Mouse (Mus musculus) thymus, postnatal 0 days (tissue): ENCODE results near the gene Kcnh2. TPM values are rescaled to one million over a fixed set of nuclear protein-coding genes. Genes with fewer than 3 reads are reported as not detected.
A peak's percentile ranks its signal among the peaks of the same experiment; 100 is the strongest.
"Not testable (repeated sequence)": the region's sequence is repeated elsewhere in the genome, so short reads cannot be mapped to it uniquely, and the experiment has no call there.

Experiments used
- DNase-seq: peaks from one replicate; pipeline ENCODE4 v3.0.0-alpha.2; 2015; ENCODE audit warnings: low spot score
- polyA plus RNA-seq: library from polyadenylated mRNA; unstranded; fragments of >200 nt; fragmentation: Nextera tagmentation; extraction: Ambion mirVana; gene quantifications from 2 replicates; pipeline ENCODE4 v1.2.1, GENCODE M21; 2015

Kcnh2 gene
- 5.3 and 7.2 TPM in 2 replicates for polyA plus RNA-seq

DNA sequence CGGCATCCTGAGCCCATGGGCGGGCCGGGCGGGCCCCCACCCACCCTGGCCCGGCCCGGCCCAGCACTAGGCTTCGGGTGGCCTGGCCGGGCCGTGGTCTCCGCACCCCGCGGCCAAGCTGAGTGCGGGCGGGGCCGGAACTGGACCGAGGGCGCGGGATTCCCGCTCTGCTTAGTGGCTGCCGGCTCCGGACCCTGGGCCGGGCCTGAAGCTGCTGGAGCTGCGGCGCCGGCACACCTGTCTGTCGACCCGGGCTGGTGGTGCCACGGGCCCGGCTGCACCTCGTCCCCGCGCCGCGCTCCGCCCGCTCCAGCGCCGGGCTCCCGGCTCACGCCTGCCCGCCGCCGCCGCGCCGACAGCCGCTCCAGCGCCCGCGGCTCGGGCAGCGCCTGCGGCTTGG, at the start of gene Kcnh2:
Kcnh2 (minus strand) TSS at position 327 of the 400 bp plus-strand sequence.
- DNase-seq: no peak

DNA sequence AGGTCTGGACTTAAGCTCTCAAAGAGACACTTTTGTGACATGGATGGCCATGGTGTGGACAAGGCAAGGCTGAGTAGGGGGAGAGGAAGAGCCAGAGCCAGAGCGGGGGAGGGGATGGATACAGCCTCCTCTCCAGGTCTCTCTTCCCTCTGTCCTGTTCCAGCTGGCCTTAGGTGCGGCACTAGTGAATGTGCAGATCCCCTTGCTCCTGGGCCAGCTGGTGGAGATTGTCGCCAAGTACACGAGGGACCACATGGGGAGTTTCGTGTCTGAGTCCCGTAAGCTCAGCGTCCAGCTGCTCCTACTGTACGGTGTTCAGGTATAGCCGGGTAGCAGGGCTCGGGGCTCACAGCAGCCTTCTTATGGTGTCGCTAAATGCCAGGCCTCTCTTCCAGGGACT, 49.0 kb upstream of the Kcnh2 start:
- DNase-seq: no peak

DNA sequence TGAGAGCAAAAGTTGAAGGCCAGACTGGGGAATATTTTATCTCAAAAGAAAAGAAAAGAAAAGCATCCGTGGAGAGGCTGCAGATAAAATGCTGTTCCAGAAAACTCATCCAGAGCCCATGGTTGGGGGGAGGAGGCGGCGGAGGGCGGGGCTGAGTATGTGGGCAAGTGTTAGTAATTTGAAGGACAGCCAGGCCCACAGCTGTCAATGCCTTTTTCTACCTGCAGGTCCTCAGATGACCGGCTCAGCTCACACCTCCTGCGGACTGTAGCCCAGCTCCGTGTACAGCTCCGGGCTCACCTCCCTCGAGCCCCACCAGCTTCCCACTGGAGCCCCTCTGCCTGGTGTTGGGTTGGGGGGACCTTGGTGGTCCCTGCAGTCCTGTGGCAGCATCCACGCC, 48.3 kb upstream of the Kcnh2 start:
- DNase-seq: no peak

DNA sequence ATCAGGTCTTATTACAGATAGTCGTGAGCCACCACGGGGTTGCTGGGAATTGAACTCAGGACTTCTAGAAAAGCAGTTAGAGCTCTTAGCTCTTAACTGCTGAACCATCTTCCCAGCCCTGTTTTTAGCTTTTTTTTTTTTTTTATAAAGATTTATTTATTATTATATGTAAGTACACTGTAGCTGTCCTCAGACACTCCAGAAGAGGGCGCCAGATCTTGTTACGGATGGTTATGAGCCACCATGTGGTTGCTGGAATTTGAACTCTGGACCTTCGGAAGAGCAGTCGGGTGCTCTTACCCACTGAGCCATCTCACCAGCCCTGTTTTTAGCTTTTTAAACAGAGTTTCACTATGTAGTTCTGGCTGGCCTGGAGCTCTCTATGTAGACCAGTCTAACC, 44.9 kb upstream of the Kcnh2 start:
- DNase-seq: not testable (repeated sequence)

DNA sequence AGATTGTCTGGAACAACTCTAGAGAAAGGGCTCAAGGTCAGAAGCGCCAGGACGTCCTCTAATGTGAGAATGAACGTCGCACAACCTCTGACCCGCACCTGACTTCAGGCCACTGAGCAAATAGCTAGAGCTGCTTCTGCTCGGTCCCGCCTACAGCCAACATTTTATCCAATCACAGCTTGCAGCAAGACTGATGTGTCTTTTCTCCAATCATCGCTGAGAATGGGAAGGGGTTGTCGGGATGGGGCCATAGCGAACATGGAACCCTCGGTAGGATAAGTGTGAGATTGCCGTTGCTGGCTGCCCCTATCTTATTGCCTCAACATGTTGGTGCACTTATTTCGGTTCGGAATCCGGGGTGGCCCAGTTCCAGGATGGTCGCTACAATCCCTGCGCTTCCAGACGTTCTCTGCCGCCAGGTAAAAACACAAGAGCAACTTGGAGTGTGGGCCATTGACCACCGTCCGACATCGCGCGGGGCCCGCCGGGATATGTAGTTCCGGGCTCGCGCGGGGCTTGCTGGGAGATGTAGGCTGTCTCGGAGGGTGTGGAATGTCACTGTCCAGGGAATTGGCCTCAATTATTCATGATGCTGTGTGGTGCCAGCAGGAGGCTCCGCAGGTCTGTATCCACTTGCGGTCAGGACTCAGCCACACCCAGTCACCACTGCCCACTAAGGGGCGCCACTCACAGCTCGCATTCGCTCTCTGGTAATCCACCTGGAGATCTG, 42.9 kb upstream of the Kcnh2 start:
- peak; percentile 94 for DNase-seq

DNA sequence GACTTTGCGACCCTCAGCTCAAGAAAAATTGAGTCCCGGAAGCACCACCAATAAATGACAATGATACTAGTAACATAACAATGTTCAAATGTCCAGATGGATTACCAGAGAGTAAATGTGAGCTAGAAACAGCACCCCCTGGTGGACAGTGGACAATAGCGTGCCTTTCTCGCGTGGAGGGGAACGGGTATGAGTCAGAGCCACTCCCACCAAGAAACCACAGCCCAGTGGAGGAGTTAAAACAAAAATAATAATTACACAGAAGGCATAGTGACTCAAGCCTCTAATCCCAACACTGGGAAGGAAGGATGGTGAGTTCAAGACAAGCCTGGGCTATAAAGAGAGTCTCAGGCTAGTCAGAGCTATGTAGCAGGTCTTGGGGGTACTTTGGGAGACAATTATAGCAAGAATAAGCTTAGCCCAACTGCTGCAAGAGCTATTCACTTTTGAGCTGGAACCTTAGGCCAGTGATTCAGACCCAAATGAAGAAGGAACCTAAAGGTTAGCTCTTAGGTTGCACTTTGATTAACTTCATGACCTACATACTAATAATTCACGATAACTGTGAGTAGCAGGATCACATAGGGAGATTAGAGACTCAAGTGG, 42.1 kb upstream of the Kcnh2 start, which contains the start of gene Abcb8:
Abcb8 (plus strand) TSS at position 272 of the 606 bp plus-strand sequence.
- peak; percentile 85 for DNase-seq

DNA sequence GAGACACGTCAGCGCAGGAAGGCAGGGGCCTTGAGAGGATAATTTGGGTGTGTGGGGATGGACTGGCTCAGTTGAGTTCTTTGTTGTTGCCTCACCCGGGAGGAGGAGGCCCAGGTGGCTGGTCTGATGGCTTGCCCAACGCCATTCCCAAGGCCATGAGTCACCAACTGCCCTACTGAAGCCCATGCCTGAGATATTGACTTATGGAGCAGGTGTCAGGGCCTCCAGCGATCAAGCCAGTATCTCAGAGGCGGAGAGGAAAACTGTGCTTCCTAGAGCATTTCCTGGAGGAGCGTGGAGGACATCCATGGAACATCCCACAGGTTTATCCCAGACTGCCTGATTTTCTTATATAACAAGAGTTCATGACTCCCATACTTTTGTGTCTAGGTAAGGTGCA, 41.3 kb upstream of the Kcnh2 start:
- DNase-seq: no peak

DNA sequence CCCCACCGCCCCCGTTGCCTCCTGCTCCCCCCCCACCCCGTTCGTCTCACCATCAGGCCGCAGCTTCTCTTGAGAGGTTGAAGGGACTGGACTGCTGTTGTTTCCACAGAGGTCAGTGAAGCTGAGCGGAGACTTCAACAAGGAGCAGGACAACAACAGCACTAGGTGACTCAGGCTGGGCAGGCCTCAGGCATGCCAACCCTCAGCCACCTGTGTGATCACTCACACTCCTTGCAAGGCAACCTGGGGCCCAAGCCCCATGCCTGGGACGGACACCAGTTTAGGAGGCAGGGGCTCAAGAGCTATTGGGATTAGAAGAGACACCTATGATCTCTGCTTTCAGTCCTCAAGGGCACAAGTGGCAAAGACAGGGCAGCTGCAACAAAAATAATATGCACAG, 40.5 kb upstream of the Kcnh2 start, which contains the start of gene Atg9b:
Atg9b (minus strand) TSS at position 280 of the 400 bp plus-strand sequence.
- DNase-seq: no peak

DNA sequence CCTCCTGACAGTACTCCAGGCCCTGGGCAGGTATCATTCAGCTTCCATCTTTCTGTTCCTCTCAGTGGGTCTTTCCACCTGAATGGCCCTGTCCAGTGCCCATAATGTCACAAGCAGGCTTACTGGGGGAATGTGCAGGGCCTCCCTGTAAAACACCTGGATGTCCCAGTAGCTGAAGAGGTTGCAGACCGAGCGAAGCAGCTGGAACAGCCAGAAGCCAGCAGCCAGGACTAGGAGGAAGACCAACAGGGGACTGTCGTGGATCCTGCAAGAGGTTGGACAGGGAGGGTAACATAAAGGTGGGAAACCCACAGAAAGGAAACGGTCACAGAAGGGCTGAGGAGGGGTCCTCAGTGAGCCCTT, 38.2 kb upstream of the Kcnh2 start:
- DNase-seq: no peak

DNA sequence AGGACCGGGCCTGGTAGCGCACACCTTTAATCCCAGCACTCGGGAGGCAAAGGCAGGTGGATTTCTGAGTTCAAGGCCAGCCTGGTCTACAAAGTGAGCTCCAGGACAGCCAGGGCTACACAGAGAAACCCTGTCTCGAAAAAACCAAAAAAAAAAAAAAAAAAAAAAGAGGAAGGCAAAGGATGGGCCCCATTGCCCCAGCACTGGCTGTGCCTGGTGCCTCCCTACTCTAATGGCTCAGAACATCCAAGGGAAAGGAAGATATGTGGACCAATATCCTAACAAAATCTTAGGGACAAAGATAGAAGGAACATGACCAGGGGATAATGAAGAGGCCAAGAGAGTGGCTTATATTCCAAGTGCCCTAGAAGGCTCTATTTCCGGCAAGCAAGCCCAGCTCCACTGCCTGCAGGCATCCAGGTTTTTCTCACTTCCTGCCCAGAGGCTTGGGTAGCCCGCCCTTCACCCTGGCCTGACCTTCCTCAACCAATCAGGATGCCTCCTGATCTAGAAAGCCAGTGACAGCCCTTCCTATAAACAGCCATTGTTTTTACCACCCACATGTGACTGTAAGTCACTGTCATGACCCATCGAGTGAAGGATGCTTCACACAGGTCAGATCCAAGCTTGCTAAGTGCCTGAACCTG, 37.7 kb upstream of the Kcnh2 start:
- DNase-seq: peak; percentile 83

DNA sequence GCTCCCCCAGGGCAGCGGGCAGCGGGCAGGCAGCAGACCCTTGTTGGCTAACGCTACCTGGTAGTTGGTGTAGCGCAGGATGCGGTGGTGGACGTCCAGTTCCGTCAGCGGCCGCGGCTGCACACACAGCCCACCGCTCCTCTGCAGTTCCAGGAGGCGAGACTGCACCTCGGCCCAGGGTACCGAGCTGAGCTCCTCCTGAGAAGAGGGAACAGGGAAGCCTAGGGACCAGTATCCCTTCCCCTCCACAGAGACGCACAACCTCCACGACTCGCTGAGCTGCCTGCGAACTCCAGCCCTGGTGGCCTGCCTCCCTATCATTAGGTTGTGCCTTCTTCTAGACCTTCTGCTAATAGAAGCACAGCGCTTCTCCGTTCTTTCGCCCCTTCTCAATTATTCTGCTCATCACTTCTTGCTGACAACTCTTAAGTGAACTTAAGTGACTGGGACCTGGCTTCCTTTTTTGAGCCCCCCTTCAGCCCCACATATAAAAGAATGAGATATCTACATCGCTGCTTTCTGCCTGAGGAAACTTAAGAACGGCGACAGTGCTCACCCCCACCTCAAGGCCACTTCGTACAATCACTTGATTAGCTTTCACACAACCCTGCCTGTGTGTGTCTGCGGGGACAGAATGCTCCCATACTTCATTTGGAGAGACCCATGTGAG, 37.0 kb upstream of the Kcnh2 start:
- peak; percentile 5 for DNase-seq

DNA sequence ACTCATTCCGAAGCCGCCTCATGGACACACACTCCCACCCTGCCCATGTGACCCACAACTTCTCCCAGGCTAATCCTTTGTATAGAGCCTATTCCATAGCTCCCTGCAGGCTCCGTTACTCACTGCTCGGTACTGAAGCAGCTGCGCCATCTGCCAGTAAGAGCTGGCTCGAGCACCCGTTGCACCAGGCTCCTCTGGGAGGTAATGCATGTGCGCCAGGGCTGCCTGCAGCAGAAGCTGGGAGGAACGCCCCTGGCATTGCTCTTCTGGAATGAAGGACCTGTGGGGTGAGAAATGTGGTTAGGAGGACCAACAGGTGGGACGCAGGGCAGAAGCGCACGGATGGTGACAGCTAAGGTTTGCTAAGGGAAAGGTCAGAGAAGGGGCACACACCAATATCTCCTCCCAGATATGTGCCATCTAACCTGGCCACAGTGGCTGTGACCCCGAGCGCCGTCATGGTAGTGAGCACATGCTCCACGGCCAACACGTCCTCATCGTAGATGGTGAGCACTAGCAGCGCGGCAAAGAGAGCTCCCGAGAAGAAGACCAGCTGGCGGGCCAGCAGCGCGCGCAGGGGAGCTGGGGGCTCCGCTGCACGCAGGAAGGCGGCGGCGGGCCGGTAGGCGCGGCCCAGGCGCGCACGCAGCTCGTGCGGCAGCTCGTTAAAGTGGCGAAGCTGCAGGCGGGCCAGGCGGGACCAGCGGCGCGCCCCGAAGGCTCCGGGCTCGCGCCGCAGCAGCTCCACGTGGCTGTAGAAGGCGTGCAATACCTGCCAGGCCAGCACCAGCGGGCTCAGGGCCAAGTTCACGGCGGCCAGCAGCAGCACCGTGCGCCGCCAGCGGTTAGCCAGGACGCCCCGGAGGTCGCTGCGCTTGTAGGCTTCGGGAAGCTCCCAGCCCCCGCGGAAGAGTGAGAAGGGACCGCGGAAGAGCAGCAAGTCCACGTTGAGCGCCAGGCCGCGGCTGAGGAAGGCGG, 36.1 kb upstream of the Kcnh2 start:
- peak; percentile 75 for DNase-seq

DNA sequence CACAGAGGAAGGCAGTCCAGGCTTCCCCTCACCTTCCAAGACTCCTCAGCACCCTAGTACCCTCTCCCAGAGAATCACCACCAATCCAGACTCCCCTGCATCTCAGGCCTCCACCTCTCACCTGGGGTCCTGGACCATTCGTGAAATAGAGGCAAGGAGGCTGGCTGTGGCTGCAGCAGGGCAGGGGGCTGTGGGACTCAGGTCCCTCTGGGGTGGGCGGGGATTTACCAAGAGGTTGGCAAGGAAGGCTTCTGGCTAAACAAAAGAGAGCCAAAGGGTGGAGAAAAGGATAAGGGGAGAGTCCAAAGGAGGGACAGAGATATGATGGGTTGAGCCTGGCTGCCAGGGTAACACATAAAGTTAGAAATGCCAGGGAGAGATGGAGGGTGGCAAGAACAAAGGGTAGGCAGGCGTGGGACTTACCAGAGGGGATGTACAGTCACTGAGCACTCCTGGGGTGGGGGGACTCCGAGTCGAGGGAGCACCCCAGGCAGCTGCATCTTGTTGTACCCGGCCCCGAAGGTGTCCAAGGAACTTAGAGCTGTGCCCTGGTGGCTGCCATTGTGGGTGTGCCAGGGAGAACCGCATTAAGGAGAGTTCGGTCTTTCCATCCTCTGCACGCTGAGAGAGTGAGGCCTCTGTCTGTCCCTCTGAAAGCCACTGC, 34.6 kb upstream of the Kcnh2 start:
- DNase-seq: no peak

DNA sequence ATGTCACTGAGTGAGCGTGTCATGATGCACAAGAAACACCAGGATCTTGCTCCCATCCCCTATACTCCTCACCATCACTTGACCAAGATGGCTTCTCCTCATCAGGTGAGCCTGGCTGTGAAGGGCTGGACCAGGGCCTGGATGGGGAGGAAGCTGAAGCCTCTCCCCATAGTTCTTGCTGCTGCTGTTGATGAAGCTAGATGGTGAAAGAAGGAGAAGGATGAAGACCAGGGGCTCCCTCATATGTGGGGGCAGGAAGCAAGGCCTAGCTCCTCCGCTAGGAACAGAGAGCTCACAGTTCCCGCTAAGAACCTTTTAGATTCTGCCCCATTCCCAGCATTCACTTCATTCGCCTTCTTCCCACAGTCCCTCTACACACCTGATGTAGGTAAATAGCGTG, 34.0 kb upstream of the Kcnh2 start:
- DNase-seq: no peak

DNA sequence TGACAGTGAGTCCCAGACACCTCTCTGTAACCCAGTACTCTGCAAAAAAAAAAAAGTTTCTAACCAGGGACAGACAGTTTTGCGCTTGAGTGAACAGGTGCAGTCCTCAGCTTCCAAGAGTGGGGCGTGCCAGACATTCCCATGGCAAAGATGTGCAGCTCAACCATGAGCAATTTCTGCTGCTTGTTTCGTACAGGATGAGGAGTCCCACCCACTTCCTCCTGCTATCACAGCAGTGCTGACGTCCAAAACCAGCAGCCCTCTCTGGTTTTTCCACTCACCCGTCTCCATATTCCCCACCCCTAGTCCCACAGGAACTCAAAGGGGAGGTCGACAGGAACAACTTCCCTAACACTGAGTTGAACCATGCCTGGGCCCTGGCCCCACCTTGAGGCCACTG, 33.0 kb upstream of the Kcnh2 start:
- DNase-seq: peak; percentile 9

DNA sequence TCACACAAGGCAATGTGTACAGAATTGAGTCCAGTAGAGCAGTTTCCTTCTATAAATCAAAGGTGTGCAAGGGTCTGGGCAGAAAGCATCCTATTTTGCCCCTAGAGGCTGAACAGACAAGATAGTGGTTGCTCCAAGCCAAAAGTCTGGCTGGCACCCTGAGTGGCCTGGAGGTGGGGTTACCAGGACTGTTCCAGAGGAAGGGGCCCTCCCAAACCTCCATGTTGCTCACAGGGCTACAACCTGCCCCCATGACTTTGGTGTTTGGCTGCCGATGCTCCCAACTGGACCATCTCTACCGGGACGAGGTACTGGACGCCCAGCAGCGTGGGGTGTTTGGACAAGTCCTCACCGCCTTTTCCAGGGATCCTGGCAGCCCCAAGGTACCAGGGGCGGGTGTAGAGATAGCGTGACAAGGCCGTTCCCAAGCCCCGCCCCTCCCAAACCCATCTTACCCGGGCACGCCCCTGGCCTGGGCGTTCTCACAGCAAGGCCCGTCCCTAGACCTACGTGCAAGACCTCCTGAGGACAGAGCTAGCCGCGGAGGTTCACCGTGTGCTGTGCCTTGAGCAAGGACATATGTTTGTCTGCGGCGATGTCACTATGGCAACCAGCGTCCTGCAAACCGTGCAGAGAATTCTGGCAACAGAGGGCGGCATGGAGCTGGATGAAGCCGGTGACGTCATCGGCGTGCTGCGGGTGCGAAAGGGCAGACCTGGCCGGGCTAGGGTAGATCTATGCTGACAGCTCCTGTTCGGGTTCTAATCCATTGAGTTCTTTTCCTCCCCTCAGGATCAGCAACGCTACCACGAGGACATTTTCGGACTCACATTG, 31.8 kb upstream of the Kcnh2 start:
- DNase-seq: peak; percentile 91

DNA sequence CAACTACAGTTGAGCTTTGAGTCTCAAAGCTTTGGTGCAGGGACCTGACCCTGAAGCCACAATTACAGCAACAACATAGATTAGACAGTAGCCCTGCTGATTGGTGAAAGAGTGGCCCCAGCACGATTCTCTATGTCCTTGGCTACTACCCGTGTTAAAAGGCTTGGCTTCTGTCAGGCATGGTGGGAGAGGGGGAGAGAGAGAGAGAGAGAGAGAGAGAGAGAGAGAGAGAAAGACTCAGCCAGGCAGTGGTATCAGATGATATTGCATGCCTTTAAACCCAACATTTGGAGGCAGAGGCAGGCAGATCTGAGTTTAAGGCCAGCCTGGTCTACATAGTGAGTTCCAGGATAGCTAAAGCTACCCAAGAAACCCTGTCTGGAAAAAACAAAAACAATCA, 30.6 kb upstream of the Kcnh2 start:
- DNase-seq: no peak

DNA sequence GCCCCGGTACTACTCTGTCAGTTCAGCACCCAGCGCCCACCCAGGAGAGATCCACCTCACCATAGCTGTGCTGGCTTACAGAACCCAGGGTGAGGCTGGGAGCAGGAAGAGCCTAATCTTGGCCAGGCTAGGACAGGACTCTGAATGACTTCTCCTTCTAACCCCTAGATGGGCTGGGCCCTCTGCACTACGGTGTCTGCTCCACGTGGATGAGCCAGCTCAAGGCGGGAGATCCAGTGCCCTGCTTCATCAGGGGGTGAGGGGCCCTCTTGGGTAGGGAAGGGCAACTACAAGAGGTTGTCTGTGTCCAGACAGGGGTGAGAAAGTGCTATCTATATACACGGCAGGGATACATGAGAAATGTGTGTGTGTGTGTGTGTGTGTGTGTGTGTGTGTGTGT, 30.1 kb upstream of the Kcnh2 start:
- no peak for DNase-seq

DNA sequence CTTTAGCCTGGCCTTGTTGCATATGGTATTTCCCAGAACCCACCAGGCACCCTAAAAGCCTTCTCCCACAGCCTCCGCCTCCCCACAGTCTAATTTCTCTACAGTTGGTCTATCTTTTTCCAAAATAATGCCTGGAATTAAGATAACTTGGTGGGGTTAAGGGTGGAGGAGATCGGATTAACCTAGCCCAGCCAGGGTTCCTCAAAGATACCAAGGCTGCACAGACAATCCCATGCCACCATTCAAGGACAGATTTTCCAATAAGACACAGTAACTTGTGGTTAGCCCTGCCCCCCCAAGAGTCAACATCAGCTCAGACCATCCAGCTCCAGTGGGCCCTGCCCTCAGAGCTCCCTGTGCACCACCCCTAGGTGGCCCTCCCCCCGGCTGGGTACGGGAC, 29.1 kb upstream of the Kcnh2 start:
- no peak for DNase-seq
